Mouse (Mus musculus) MEL (cell line): ENCODE measurements around the gene Wdfy3. TPM values are rescaled to one million over a fixed set of nuclear protein-coding genes. Genes with fewer than 3 reads are reported as not detected.

Experiments
- DNase-seq: peaks from one replicate; pipeline ENCODE4 v3.0.0; 2011; ENCODE audit warnings: low read depth, low spot score
- H3K27ac ChIP-seq: 2 replicates; pipeline ENCODE4 v1.5.1; 2012; ENCODE audit warnings: low read depth, mild to moderate bottlenecking, control low read depth, low read length, moderate library complexity; ENCODE audit not compliant: control insufficient read depth
- H3K27me3 ChIP-seq, 2 experiments: fragments of 150-350 bp in 1 of 2; sonication (generic) in 1 of 2; 2 replicates each; pipeline ENCODE4 v1.6.1; 2012; ENCODE audit warnings: low read length in 2 of 2, mild to moderate bottlenecking in 2 of 2, improper control_type of control experiment in 1 of 2, moderate library complexity in 1 of 2; ENCODE audit not compliant: insufficient read depth in 2 of 2, control insufficient read depth in 1 of 2
- H3K36me3 ChIP-seq, 2 experiments: 2 replicates each; pipeline ENCODE4 v1.6.1; 2012 to 2014; ENCODE audit warnings: low read length in 2 of 2, improper control_type of control experiment in 1 of 2, inconsistent platforms in 1 of 2, mild to moderate bottlenecking in 1 of 2; ENCODE audit not compliant: insufficient read depth in 2 of 2, control insufficient read depth in 1 of 2
- H3K4me1 ChIP-seq, 2 experiments: fragments of 150-350 bp in 1 of 2; sonication (generic) in 1 of 2; 2 replicates each; pipeline ENCODE4 v1.6.1; 2012; ENCODE audit warnings: low read length in 2 of 2, improper control_type of control experiment in 1 of 2, mild to moderate bottlenecking in 1 of 2; ENCODE audit not compliant: insufficient read depth in 2 of 2, control insufficient read depth in 1 of 2
- H3K4me3 ChIP-seq, 2 experiments: fragments of 150-350 bp in 1 of 2; sonication (generic) in 1 of 2; 2 replicates each; pipeline ENCODE4 v1.5.1; 2012; ENCODE audit warnings: low read depth in 2 of 2, low read length in 2 of 2, mild to moderate bottlenecking in 2 of 2, moderate library complexity in 2 of 2, control low read depth in 1 of 2, improper control_type of control experiment in 1 of 2; ENCODE audit not compliant: control insufficient read depth in 1 of 2, insufficient read depth in 1 of 2
- H3K79me2 ChIP-seq: 2 replicates; pipeline ENCODE4 v1.6.1; 2012; ENCODE audit warnings: mild to moderate bottlenecking, low read length, moderate library complexity; ENCODE audit not compliant: control insufficient read depth, poor library complexity, insufficient read depth
- H3K9ac ChIP-seq: 2 replicates; pipeline ENCODE4 v1.6.1; 2012; ENCODE audit warnings: low read depth, mild to moderate bottlenecking, control low read depth, low read length, moderate library complexity; ENCODE audit not compliant: control insufficient read depth, poor library complexity, severe bottlenecking
- H3K9me3 ChIP-seq: fragments of 150-350 bp; sonication (generic); replicated peaks from 2 replicates; pipeline ENCODE4 v1.6.1; 2012; ENCODE audit warnings: mild to moderate bottlenecking, low read length, improper control_type of control experiment, moderate library complexity; ENCODE audit not compliant: insufficient read depth
- CHD1 ChIP-seq: IDR thresholded peaks from 2 replicates; pipeline ENCODE4 v1.6.1; 2012; ENCODE audit warnings: low read depth, mild to moderate bottlenecking, inconsistent platforms, low read length, improper control_type of control experiment
- CHD2 ChIP-seq: IDR thresholded peaks from 2 replicates; pipeline ENCODE4 v1.6.1; 2011; ENCODE audit warnings: low read length, improper control_type of control experiment
- CTCF ChIP-seq, 3 experiments: IDR thresholded peaks in 2 of 3; conservative IDR thresholded peaks in 1 of 3; 2 replicates each; pipeline ENCODE4 v1.5.1; 2011 to 2012; ENCODE audit warnings: low read length in 3 of 3, low read depth in 2 of 3, mild to moderate bottlenecking in 2 of 3, improper control_type of control experiment in 1 of 3, inconsistent platforms in 1 of 3, mixed read lengths in 1 of 3, moderate library complexity in 1 of 3; ENCODE audit not compliant: control insufficient read depth in 1 of 3, insufficient read depth in 1 of 3, poor library complexity in 1 of 3, severe bottlenecking in 1 of 3
- EP300 ChIP-seq, 2 experiments: IDR thresholded peaks; 2 replicates each; pipeline ENCODE4 v1.6.1; 2011; ENCODE audit warnings: improper control_type of control experiment in 2 of 2, low read length in 2 of 2, low read depth in 1 of 2, mild to moderate bottlenecking in 1 of 2
- ETS1 ChIP-seq: IDR thresholded peaks from 2 replicates; pipeline ENCODE4 v1.6.1; 2012; ENCODE audit warnings: low read depth, mild to moderate bottlenecking, inconsistent platforms, low read length, improper control_type of control experiment, moderate library complexity
- GABPA ChIP-seq: IDR thresholded peaks from 2 replicates; pipeline ENCODE4 v1.6.1; 2012; ENCODE audit warnings: low read depth, mild to moderate bottlenecking, inconsistent platforms, low read length, improper control_type of control experiment, moderate library complexity
- KAT2A ChIP-seq: conservative IDR thresholded peaks from 2 replicates; pipeline ENCODE4 v1.6.1; 2012; ENCODE audit warnings: low read depth, low read length, improper control_type of control experiment, inconsistent platforms
- MEF2A ChIP-seq: IDR thresholded peaks from 2 replicates; pipeline ENCODE4 v1.6.1; 2014; ENCODE audit warnings: low read depth, mild to moderate bottlenecking, inconsistent platforms, low read length, improper control_type of control experiment; ENCODE audit not compliant: poor library complexity, insufficient replicate concordance, severe bottlenecking; ENCODE audit errors: extremely low read depth
- MYB ChIP-seq: IDR thresholded peaks from 2 replicates; pipeline ENCODE4 v1.6.1; 2011; ENCODE audit warnings: mild to moderate bottlenecking, low read depth, low read length, improper control_type of control experiment
- MYC ChIP-seq: IDR thresholded peaks from 2 replicates; pipeline ENCODE4 v1.6.1; 2011; ENCODE audit warnings: low read depth, mild to moderate bottlenecking, low read length, improper control_type of control experiment, moderate library complexity
- POLR2A ChIP-seq, 2 experiments: IDR thresholded peaks; 2 replicates each; pipeline ENCODE4 v1.6.1; 2011 to 2012; ENCODE audit warnings: low read length in 2 of 2, mild to moderate bottlenecking in 2 of 2, control low read depth in 1 of 2, improper control_type of control experiment in 1 of 2, low read depth in 1 of 2, moderate library complexity in 1 of 2; ENCODE audit not compliant: control insufficient read depth in 1 of 2, insufficient read depth in 1 of 2, poor library complexity in 1 of 2
- RAD21 ChIP-seq: IDR thresholded peaks from 2 replicates; pipeline ENCODE4 v1.6.1; 2011; ENCODE audit warnings: mild to moderate bottlenecking, low read depth, low read length, improper control_type of control experiment
- RCOR1 ChIP-seq: IDR thresholded peaks from 2 replicates; pipeline ENCODE4 v1.6.1; 2012; ENCODE audit warnings: low read depth, mild to moderate bottlenecking, inconsistent platforms, low read length, improper control_type of control experiment
- SMC3 ChIP-seq: IDR thresholded peaks from 2 replicates; pipeline ENCODE4 v1.6.1; 2011; ENCODE audit warnings: low read depth, low read length, improper control_type of control experiment
- TBP ChIP-seq: IDR thresholded peaks from 2 replicates; pipeline ENCODE4 v1.8.0; 2011; ENCODE audit warnings: low read depth, low read length, improper control_type of control experiment
- UBTF ChIP-seq: IDR thresholded peaks from 2 replicates; pipeline ENCODE4 v1.6.1; 2012; ENCODE audit warnings: low read depth, mild to moderate bottlenecking, inconsistent platforms, low read length, improper control_type of control experiment, moderate library complexity, borderline replicate concordance; ENCODE audit not compliant: insufficient read depth
- USF1 ChIP-seq: IDR thresholded peaks from 2 replicates; pipeline ENCODE4 v1.6.1; 2014; ENCODE audit warnings: low read depth, mild to moderate bottlenecking, inconsistent platforms, low read length, improper control_type of control experiment, moderate library complexity
- ZC3H11A ChIP-seq: IDR thresholded peaks from 2 replicates; pipeline ENCODE4 v1.6.1; 2012; ENCODE audit warnings: low read depth, mild to moderate bottlenecking, inconsistent platforms, low read length, improper control_type of control experiment
- polyA plus RNA-seq, 2 experiments: library from polyadenylated mRNA; stranded (reverse) in 1 of 2; unstranded in 1 of 2; fragments of >175 nt in 1 of 2; fragments of >200 nt in 1 of 2; gene quantifications; 2 replicates each; pipeline versions ENCODE4 v1.2.1 to v1.2.4; 2012; ENCODE audit warnings: low replicate concordance in 2 of 2, low read depth in 1 of 2; ENCODE audit not compliant: insufficient read length in 2 of 2, insufficient read depth in 1 of 2, missing spikeins in 1 of 2
- total RNA-seq: library from RNA; depleted of rRNA; stranded (reverse); fragments of 300-350 nt; gene quantifications from 2 replicates; pipeline ENCODE4 v1.2.3, GENCODE M21; 2012

Wdfy3 gene
- total and polyA plus RNA-seq, 3 experiments = 10.0 to 21.3 (median 11.9) TPM

GRCm38 (mm10) chr5:101895119-101895518, 174.6 kb downstream of the Wdfy3 start:
- Histone ChIP-seq H3K9me3 (no peaks in the 10 kb centered on the region), H3K36me3 (peaks cover 0 to 5% of the 10 kb centered on the region in 2 experiments; a peak in 2 of 4 replicates), H3K9ac (no peak overlapping the region), H3K79me2 (no peaks in the 10 kb centered on the region), H3K27ac (no peak overlapping the region), H3K4me3 (no peak overlapping the region), H3K27me3 (no peaks in the 10 kb centered on the region), H3K4me1 (no peaks in the 10 kb centered on the region)
- no peak for DNase-seq
- TF ChIP-seq ETS1 (no peak), RCOR1 (no peak), RAD21 (no peak), MYB (no peak), EP300 (IDR thresholded peaks at IDR 0.05; ENCODE audit: low read depth in 1 of 2, low read length in 2 of 2) (no peak), MEF2A (no peak), USF1 (no peak), KAT2A (no peak)

GRCm38 (mm10) chr5:101893820-101894515, 175.8 kb downstream of the Wdfy3 start:
- Histone ChIP-seq H3K27me3 (no peaks in the 10 kb centered on the region), H3K4me1 (no peaks in the 10 kb centered on the region), H3K9ac (no peak overlapping the region)
- peak; percentile 50 to 64 (median 57) for TF ChIP-seq CTCF (IDR thresholded peaks at IDR 0.05 in 2 of 3, conservative IDR thresholded peaks at IDR 0.05 in 1 of 3; ENCODE audit: control insufficient read depth in 1 of 3, insufficient read depth in 1 of 3, low read depth in 2 of 3, low read length in 3 of 3, poor library complexity in 1 of 3, severe bottlenecking in 1 of 3)
- TF ChIP-seq SMC3 = peak; percentile 51
- TF ChIP-seq RAD21 = peak; percentile 44
- TF ChIP-seq CHD2 = no peak
- TF ChIP-seq ZC3H11A = peak; percentile 23; the same call in 1 of the 2 replicates
- TF ChIP-seq, all 39 proteins: peak for 4
- no peaks in the 10 kb centered on the region for H3K79me2 ChIP-seq
- no peaks in the 10 kb centered on the region for H3K9me3 ChIP-seq
- DNase-seq = peak; percentile 22
- H3K27ac ChIP-seq = no peak overlapping the region
- H3K36me3 ChIP-seq = peaks cover 0 to 5% of the 10 kb centered on the region in 2 experiments; a peak in 2 of 4 replicates
- no peak overlapping the region for H3K4me3 ChIP-seq

GRCm38 (mm10) chr5:101891694-101892416, 177.9 kb downstream of the Wdfy3 start:
- Histone ChIP-seq H3K36me3 (peaks cover 0 to 5% of the 10 kb centered on the region in 2 experiments; a peak in 2 of 4 replicates), H3K27me3 (no peaks in the 10 kb centered on the region), H3K4me1 (no peaks in the 10 kb centered on the region), H3K9ac (no peak overlapping the region), H3K9me3 (no peaks in the 10 kb centered on the region), H3K4me3 (no peak overlapping the region), H3K27ac (no peak overlapping the region), H3K79me2 (no peaks in the 10 kb centered on the region)
- DNase-seq = no peak
- TF ChIP-seq TBP (no peak), MEF2A (no peak), KAT2A (no peak), USF1 (no peak), MYC (no peak), RAD21 (no peak), GABPA (no peak), CHD1 (no peak), UBTF (no peak), POLR2A (IDR thresholded peaks at IDR 0.05; ENCODE audit: control insufficient read depth in 1 of 2, insufficient read depth in 1 of 2, low read depth in 1 of 2, low read length in 2 of 2, poor library complexity in 1 of 2) (no peak)
